In genomic region chr9:38718927-38719441, GRCm38 (mm10) we compare ENCODE assay signal across 8 mouse cellular contexts. TPM values are rescaled to one million over a fixed set of nuclear protein-coding genes. Genes with fewer than 3 reads are reported as not detected.
DNase-seq lines count a peak whose midpoint lies in the region; ATAC-seq and TF ChIP-seq lines count a peak whose summit lies in the region.

No protein-coding gene starts in this region.

- POLR2A ChIA-PET in Patski (lab: Charles Lee), result interaction anchor here (0.8 kb wide), 1 partner anchor 9 kb away, joined by 3 read pairs; no protein-coding TSS in a partner anchor

- peak; percentile 46 for ATAC-seq in CD4-positive, CD25-positive, alpha-beta regulatory T cell, adult 4 months
- peak; percentile 97 for ATAC-seq in Patski
- peak; percentile 33 for ATAC-seq in hindbrain, embryonic 11.5 days (ENCODE audit: low FRiP score)
- ATAC-seq in liver, embryonic 11.5 days (replicated peaks; ENCODE audit: low FRiP score), result peak; percentile 72

- H3K36me3 ChIP-seq in erythroblast, embryonic 14.5 days (ENCODE audit: control insufficient read depth), result peaks cover 2% of the 10 kb centered on the region; the same call in 1 of the 2 replicates
- no peaks in the 10 kb centered on the region for H3K36me3 ChIP-seq in hindbrain, embryonic 11.5 days (ENCODE audit: control insufficient read depth, insufficient read depth, low read length)
- H3K36me3 ChIP-seq in liver, embryonic 11.5 days (ENCODE audit: control insufficient read depth, insufficient read depth, low read length), result no peaks in the 10 kb centered on the region

- TF ChIP-seq CTCF in Patski (IDR thresholded peaks at IDR 0.05), result no peak

- no peak overlapping the region for H3K27ac ChIP-seq in hindbrain, embryonic 11.5 days (ENCODE audit: low read depth, low read length)
- H3K27ac ChIP-seq in liver, embryonic 11.5 days (ENCODE audit: low read depth, low read length), result no peak overlapping the region

- H3K27me3 ChIP-seq in Patski, result no peaks in the 10 kb centered on the region
- no peaks in the 10 kb centered on the region for H3K27me3 ChIP-seq in erythroblast, embryonic 14.5 days (ENCODE audit: control insufficient read depth)
- no peaks in the 10 kb centered on the region for H3K27me3 ChIP-seq in hindbrain, embryonic 11.5 days (ENCODE audit: control insufficient read depth, insufficient read depth, low read length)
- H3K27me3 ChIP-seq in liver, embryonic 11.5 days (replicated peaks; ENCODE audit: control insufficient read depth, insufficient read depth, low read length), result no peaks in the 10 kb centered on the region

- 8% methylated on average over 3 of the region's 3 CpGs for WGBS in hindbrain, embryonic 11.5 days
- 2% methylated on average over 3 of the region's 3 CpGs for WGBS in liver, embryonic 11.5 days

- in situ Hi-C loops in Patski (cut with MboI; ENCODE audit: low pct_unique_long_range_greater_than_20kb), result no loop called here

- CTCF ChIA-PET in Patski (lab: Charles Lee), result interaction anchor here (1.3 kb wide), 1 partner anchor 21 kb away, joined by 4 read pairs; no protein-coding TSS in a partner anchor

- peak overlapping the region; percentile 64 for H3K4me3 ChIP-seq in erythroblast, embryonic 14.5 days (replicated peaks)
- H3K4me3 ChIP-seq in hindbrain, embryonic 11.5 days (ENCODE audit: low read depth, low read length), result peak overlapping the region; percentile 23
- peak overlapping the region; percentile 64 for H3K4me3 ChIP-seq in liver, embryonic 11.5 days (ENCODE audit: low read depth, low read length)

- no peaks in the 10 kb centered on the region for H3K9me3 ChIP-seq in erythroblast, embryonic 14.5 days (ENCODE audit: control insufficient read depth, low read length)
- no peaks in the 10 kb centered on the region for H3K9me3 ChIP-seq in hindbrain, embryonic 11.5 days (ENCODE audit: control insufficient read depth, low read length)
- H3K9me3 ChIP-seq in liver, embryonic 11.5 days (ENCODE audit: control insufficient read depth, low read length), result no peaks in the 10 kb centered on the region

- DNase-seq in Patski (ENCODE audit: low read depth, low spot score), result peak; percentile 6
- DNase-seq in hindbrain, embryonic 11.5 days (ENCODE audit: low spot score), result no peak
- no peak for DNase-seq in liver, embryonic 11.5 days (ENCODE audit: low spot score)
- DNase-seq in naive thymus-derived CD4-positive, alpha-beta T cell, adult 2 months (ENCODE audit: low read depth), result peak; percentile 32
- no peak for DNase-seq in ovary, postnatal 10 days (ENCODE audit: low spot score)
- DNase-seq in left cerebral cortex, adult 8-10 months (ENCODE audit: low spot score in 2 of 2), result no peak

- 0 out of 2 replicates have a peak overlapping the region, but pooled peaks have one; percentile 8 for H3K9ac ChIP-seq in hindbrain, embryonic 11.5 days (ENCODE audit: low read depth, low read length)
- H3K9ac ChIP-seq in liver, embryonic 11.5 days (ENCODE audit: low read depth, low read length), result peak overlapping the region; percentile 60

- peaks cover 11% of the 10 kb centered on the region for H3K4me1 ChIP-seq in erythroblast, embryonic 14.5 days (ENCODE audit: control insufficient read depth)
- no peaks in the 10 kb centered on the region for H3K4me1 ChIP-seq in hindbrain, embryonic 11.5 days (replicated peaks; ENCODE audit: control insufficient read depth, insufficient read depth, low read length)
- H3K4me1 ChIP-seq in liver, embryonic 11.5 days (replicated peaks; ENCODE audit: control insufficient read depth, insufficient read depth, low read length), result peaks cover 4% of the 10 kb centered on the region; the same call in 1 of the 2 replicates

- H3K4me2 ChIP-seq in hindbrain, embryonic 11.5 days (replicated peaks; ENCODE audit: low read depth, low read length), result peak overlapping the region; percentile 31; the same call in 1 of the 2 replicates
- peak overlapping the region; percentile 72 for H3K4me2 ChIP-seq in liver, embryonic 11.5 days

RNA-seq across cellular contexts. Expression of gene Vwa5a, which starts 0.9 kb away (rescaled TPM):
- polyA plus RNA-seq in CD4-positive, CD25-positive, alpha-beta regulatory T cell, adult 4 months (2017; shearing (Covaris generic)), result 10 to 100 TPM; 26.5 to 31.3 TPM
- polyA plus RNA-seq in Patski (2021), result 61.4 TPM
- polyA plus RNA-seq in erythroblast, embryonic 14.5 days (2012), result 0.02 and 0.08 TPM in 2 replicates
- polyA plus RNA-seq in hindbrain, embryonic 11.5 days (2014; fragmentation: Nextera tagmentation; extraction: Ambion mirVana), result 9.9 and 11.1 TPM in 2 replicates
- 11.1 and 11.4 TPM in 2 replicates for polyA plus RNA-seq in liver, embryonic 11.5 days (2014; fragmentation: Nextera tagmentation; extraction: Ambion mirVana)
- total RNA-seq in left cerebral cortex, adult 8-10 months (2022), result 10 to 100 TPM; 12.3 to 17.5 (median 16.3) TPM

RNA-seq across cellular contexts. Expression of gene Olfr919, which starts 15.5 kb away (rescaled TPM):
- not detected for polyA plus RNA-seq in CD4-positive, CD25-positive, alpha-beta regulatory T cell, adult 4 months (2017; shearing (Covaris generic))
- not detected for polyA plus RNA-seq in Patski (2021)
- polyA plus RNA-seq in erythroblast, embryonic 14.5 days (2012), result not detected in 2 replicates
- polyA plus RNA-seq in hindbrain, embryonic 11.5 days (2014; fragmentation: Nextera tagmentation; extraction: Ambion mirVana), result not detected in 2 replicates
- not detected in 2 replicates for polyA plus RNA-seq in liver, embryonic 11.5 days (2014; fragmentation: Nextera tagmentation; extraction: Ambion mirVana)
- not detected for total RNA-seq in left cerebral cortex, adult 8-10 months (2022)

RNA-seq across cellular contexts. Expression of gene Olfr920, which starts 33.1 kb away (rescaled TPM):
- under 1 TPM; 0.09 to 0.23 TPM for polyA plus RNA-seq in CD4-positive, CD25-positive, alpha-beta regulatory T cell, adult 4 months (2017; shearing (Covaris generic))
- 0.33 TPM for polyA plus RNA-seq in Patski (2021)
- not detected in 2 replicates for polyA plus RNA-seq in erythroblast, embryonic 14.5 days (2012)
- polyA plus RNA-seq in hindbrain, embryonic 11.5 days (2014; fragmentation: Nextera tagmentation; extraction: Ambion mirVana), result 0.05 TPM in 1 of 2 replicates, not detected in the other
- polyA plus RNA-seq in liver, embryonic 11.5 days (2014; fragmentation: Nextera tagmentation; extraction: Ambion mirVana), result not detected in 2 replicates
- under 1 TPM; 0.07 to 0.17 (median 0.09) TPM for total RNA-seq in left cerebral cortex, adult 8-10 months (2022)

RNA-seq across cellular contexts. Expression of gene Olfr918, which starts 44.6 kb away (rescaled TPM):
- under 1 TPM in 1 of 2 experiments, not detected in 1; 0.08 TPM for polyA plus RNA-seq in CD4-positive, CD25-positive, alpha-beta regulatory T cell, adult 4 months (2017; shearing (Covaris generic))
- polyA plus RNA-seq in Patski (2021), result not detected
- not detected in 2 replicates for polyA plus RNA-seq in erythroblast, embryonic 14.5 days (2012)
- polyA plus RNA-seq in hindbrain, embryonic 11.5 days (2014; fragmentation: Nextera tagmentation; extraction: Ambion mirVana), result not detected in 2 replicates
- not detected in 2 replicates for polyA plus RNA-seq in liver, embryonic 11.5 days (2014; fragmentation: Nextera tagmentation; extraction: Ambion mirVana)
- not detected for total RNA-seq in left cerebral cortex, adult 8-10 months (2022)

RNA-seq across cellular contexts. Expression of gene Olfr917, which starts 53.3 kb away (rescaled TPM):
- not detected for polyA plus RNA-seq in CD4-positive, CD25-positive, alpha-beta regulatory T cell, adult 4 months (2017; shearing (Covaris generic))
- polyA plus RNA-seq in Patski (2021), result not detected
- not detected in 2 replicates for polyA plus RNA-seq in erythroblast, embryonic 14.5 days (2012)
- polyA plus RNA-seq in hindbrain, embryonic 11.5 days (2014; fragmentation: Nextera tagmentation; extraction: Ambion mirVana), result not detected in 2 replicates
- polyA plus RNA-seq in liver, embryonic 11.5 days (2014; fragmentation: Nextera tagmentation; extraction: Ambion mirVana), result not detected in 2 replicates
- total RNA-seq in left cerebral cortex, adult 8-10 months (2022), result not detected

Comparison
In these comparisons a context has a peak if more than half of its experiments do, and no peak if none do; other contexts are left out.
1. ATAC-seq: peak in every context shown above with its lines; median percentile 97 in Patski; 72 in liver, embryonic 11.5 days; 46 in CD4-positive, CD25-positive, alpha-beta regulatory T cell, adult 4 months; 33 in hindbrain, embryonic 11.5 days.
2. DNase-seq: peak in Patski (single experiment) and naive thymus-derived CD4-positive, alpha-beta T cell, adult 2 months (single experiment); none in hindbrain, embryonic 11.5 days (single experiment), liver, embryonic 11.5 days (single experiment), ovary, postnatal 10 days (single experiment) and left cerebral cortex, adult 8-10 months (0 of 2).
3. RNA of gene Vwa5a, which starts 0.9 kb away (polyA plus RNA-seq): 61.4 TPM in Patski (single experiment), 26.5 to 31.3 TPM in CD4-positive, CD25-positive, alpha-beta regulatory T cell, adult 4 months, 11.1 to 11.4 TPM in liver, embryonic 11.5 days and 9.9 to 11.1 TPM in hindbrain, embryonic 11.5 days; 0.02 to 0.08 TPM in erythroblast, embryonic 14.5 days; every median in the first group is over 10 times any median in the second.
4. Peak in every context shown above with its lines, with median percentiles within 50 percentile points of each other: H3K4me3 ChIP-seq.